Comparison of ENCODE assay signal across 13 mouse cellular contexts in genomic region chr10:35328319-35328862, GRCm38 (mm10).
"Had no signal": no experiment of that assay in that cellular context is flagged by ENCODE, and none has a peak within 500 bp of the region (broad histone marks: within the 10 kb centered on the region; RNA-seq: fewer than 3 reads in every experiment).

No protein-coding gene starts in this region.

- DNase-seq: kidney, adult 18-20 months; kidney, postnatal 25 days; layer of hippocampus, adult 9-11 months; layer of hippocampus, postnatal 36 days; lung, postnatal 10 days; right cerebral cortex, postnatal 14 days; thymus, postnatal 36 days had no signal

- H3K4me1 ChIP-seq: kidney, embryonic 15.5 days; limb, embryonic 12.5 days; liver, embryonic 12.5 days; midbrain, embryonic 13.5 days; stomach, embryonic 15.5 days had no signal

- H3K4me3 ChIP-seq: kidney, embryonic 15.5 days; limb, embryonic 12.5 days; liver, embryonic 12.5 days; midbrain, embryonic 13.5 days; stomach, embryonic 15.5 days had no signal

- H3K4me2 ChIP-seq: kidney, embryonic 15.5 days; limb, embryonic 12.5 days; liver, embryonic 12.5 days; midbrain, embryonic 13.5 days; stomach, embryonic 15.5 days had no signal

- H3K27me3 ChIP-seq: kidney, embryonic 15.5 days; limb, embryonic 12.5 days; liver, embryonic 12.5 days; midbrain, embryonic 13.5 days; stomach, embryonic 15.5 days had no signal

- H3K9ac ChIP-seq: kidney, embryonic 15.5 days; limb, embryonic 12.5 days; liver, embryonic 12.5 days; midbrain, embryonic 13.5 days; stomach, embryonic 15.5 days had no signal

- H3K27ac ChIP-seq: kidney, embryonic 15.5 days; limb, embryonic 12.5 days; liver, embryonic 12.5 days; midbrain, embryonic 13.5 days; stomach, embryonic 15.5 days had no signal

- H3K36me3 ChIP-seq: kidney, embryonic 15.5 days; limb, embryonic 12.5 days; liver, embryonic 12.5 days; midbrain, embryonic 13.5 days; stomach, embryonic 15.5 days had no signal

- ATAC-seq: inflammation-experienced regulatory T-cells, adult 6 months; liver, embryonic 12.5 days; midbrain, embryonic 13.5 days had no signal

- H3K9me3 ChIP-seq: kidney, embryonic 15.5 days; limb, embryonic 12.5 days; liver, embryonic 12.5 days; midbrain, embryonic 13.5 days; stomach, embryonic 15.5 days had no signal
